Mouse (Mus musculus) megakaryocyte, embryonic 14.5 days (primary cell): ENCODE results near the gene Kcnt2.

Experiments
- FLI1 ChIP-seq: IDR thresholded peaks from 2 replicates; pipeline ENCODE4 v1.6.1; 2012; ENCODE audit warnings: low read length, inconsistent platforms, mixed read lengths
- GATA1 ChIP-seq: IDR thresholded peaks from 3 replicates; pipeline ENCODE4 v1.6.1; 2012; ENCODE audit warnings: mixed read lengths, low read length, inconsistent platforms, borderline replicate concordance

GRCm38 (mm10) chr1:140379526-140379925 is 133.6 kb downstream of the Kcnt2 start:
- TF ChIP-seq GATA1 (no peak), FLI1 (no peak)
